Mouse (Mus musculus) ES-Bruce4 (cell line): ENCODE measurements around the gene Relb.

ENCODE experiments used
- EP300 ChIP-seq: IDR thresholded peaks from 2 replicates; pipeline ENCODE4 v1.6.1; 2011; ENCODE audit warnings: low read depth, low read length; ENCODE audit not compliant: insufficient read depth
- POLR2A ChIP-seq: IDR thresholded peaks from one replicate; pipeline ENCODE4 v1.8.1; 2011; ENCODE audit warnings: low read length; ENCODE audit not compliant: insufficient read depth

DNA sequence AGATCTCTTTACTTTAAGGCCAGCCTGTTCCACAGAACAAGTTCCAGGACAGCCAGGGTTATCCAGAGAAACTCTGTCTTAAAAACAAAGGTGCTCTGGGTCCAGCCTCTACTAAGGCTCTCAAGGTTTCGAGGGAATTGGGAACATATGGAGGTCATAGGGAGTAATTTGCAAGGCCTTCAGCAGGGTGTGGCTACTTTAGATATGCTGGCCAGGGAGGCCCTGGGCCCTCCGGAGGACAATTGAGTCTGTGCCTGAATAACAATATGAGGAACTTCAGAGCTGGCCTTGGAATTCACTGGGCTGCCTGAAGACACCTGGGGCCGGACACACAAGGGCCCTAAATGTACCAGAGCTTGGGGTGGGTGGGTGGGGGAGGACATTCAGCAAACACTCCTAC is 53.7 kb downstream of the Relb start:
- TF ChIP-seq POLR2A (no peak), EP300 (peak; percentile 97)
